Mouse (Mus musculus): ENCODE measurements around the gene Gm8922.
"Not testable (repeated sequence)": the region's sequence is repeated elsewhere in the genome, so short reads cannot be mapped to it uniquely, and the experiment has no call there.

Gene Gm8922

GRCm38 (mm10) chr5:11681659-11682058 is at the start of gene Gm8922:
Gene Gm8922, plus strand, starts transcription at chr5:11681959.
- DNase-seq (ENCODE audit: low spot score in 2 of 2) = not testable (repeated sequence)
